Mouse (Mus musculus) liver, embryonic 14.5 days (tissue): ENCODE measurements around the gene Slc25a13.
A peak's percentile ranks its signal among the peaks of the same experiment; 100 is the strongest.

Experiments used
- CTCF ChIP-seq: IDR thresholded peaks from 2 replicates; pipeline ENCODE4 v1.5.1; 2016; ENCODE audit warnings: antibody characterized with exemption, low read depth, control low read depth
- EP300 ChIP-seq: IDR thresholded peaks from 2 replicates; pipeline ENCODE4 v1.6.1; 2016; ENCODE audit warnings: antibody characterized with exemption, low read depth

GRCm38 (mm10) chr6:6005762-6006431, 211.1 kb downstream of the Slc25a13 start:
- TF ChIP-seq CTCF (peak; percentile 85), EP300 (no peak)
